Mouse (Mus musculus) neutrophil, adult 5-6 weeks (primary cell): Measurements from ENCODE around the gene Slc25a29. TPM values are rescaled to one million over a fixed set of nuclear protein-coding genes. Genes with fewer than 3 reads are reported as not detected.
"Not testable (repeated sequence)": the region's sequence is repeated elsewhere in the genome, so short reads cannot be mapped to it uniquely, and the experiment has no call there.

Experiments
- ATAC-seq: fragments of 151-379, 151-347 bp; 2 replicates; pipeline ENCODE4 v1.8.0; 2017; ENCODE audit warnings: mild to moderate bottlenecking, moderate TSS enrichment; ENCODE audit not compliant: insufficient number of reproducible peaks, poor library complexity, low FRiP score, severe bottlenecking; ENCODE audit errors: extremely low read depth
- total RNA-seq: library from RNA; stranded (forward); fragments of 200-1000 nt; gene quantifications from 2 replicates; pipeline ENCODE4 v1.2.3, GENCODE M21; 2017

Slc25a29 gene
- 1.0 and 1.2 TPM in 2 replicates for total RNA-seq

DNA sequence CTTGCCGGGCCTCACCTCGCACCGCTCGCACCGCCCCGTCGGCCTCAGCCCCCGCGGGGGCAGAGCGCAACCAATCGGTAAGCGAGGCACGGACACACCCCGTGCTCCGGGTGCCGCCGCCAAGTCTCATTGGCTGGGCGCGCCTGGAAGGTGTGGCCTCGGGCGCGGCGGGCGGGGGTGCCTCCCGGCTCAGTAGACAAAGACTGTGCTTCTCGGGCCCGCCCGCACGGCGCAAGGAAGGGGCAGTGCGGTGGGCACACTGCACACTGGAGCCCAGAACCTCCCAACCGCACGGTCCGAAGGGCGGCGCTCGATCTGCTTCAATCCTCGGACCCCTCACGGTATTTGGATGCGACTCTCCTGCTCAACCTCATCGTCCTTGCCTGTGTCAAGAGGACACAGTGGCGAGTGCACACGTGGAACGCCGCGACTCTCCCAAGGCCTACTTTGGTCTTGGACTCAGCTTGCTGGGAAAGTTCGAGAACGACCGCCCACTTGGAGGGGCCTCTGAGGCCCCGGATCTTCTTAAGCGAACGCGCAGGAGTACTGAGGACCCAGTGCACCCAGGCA, at the start of gene Slc25a29, which contains the start of gene Slc25a47:
Gene Slc25a29 (minus strand): TSS at position 44 of the 570 bp plus-strand sequence.
Gene Slc25a47 (plus strand): TSS at position 207 of the 570 bp plus-strand sequence.
- peak; percentile 93 for ATAC-seq

DNA sequence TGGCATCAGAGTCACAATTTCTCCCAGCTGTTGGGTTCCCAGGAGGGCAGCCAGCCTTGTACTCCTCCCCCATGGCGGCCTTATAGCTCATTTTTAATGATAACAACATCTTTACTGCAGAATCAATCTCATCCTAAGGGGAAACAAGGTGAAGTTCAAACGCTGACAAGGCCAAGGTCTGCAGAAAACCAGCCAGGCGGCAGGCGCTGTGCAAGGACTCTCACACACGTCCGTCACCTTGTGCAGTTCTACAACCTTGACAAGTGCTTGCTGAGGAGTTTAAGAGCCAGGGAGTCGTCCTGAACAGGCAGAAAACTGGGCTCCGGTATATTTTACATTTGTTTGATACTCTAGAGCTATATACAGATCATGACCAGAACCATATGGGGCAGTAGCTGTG, 47.1 kb upstream of the Slc25a29 start:
- no peak for ATAC-seq

- no peak for ATAC-seq
Measured at GRCm38 (mm10) chr12:108881192-108881591, 45.5 kb upstream of the Slc25a29 start.

GRCm38 (mm10) chr12:108880606-108881005, 44.9 kb upstream of the Slc25a29 start:
- ATAC-seq = no peak

GRCm38 (mm10) chr12:108879138-108879537, 43.5 kb upstream of the Slc25a29 start:
- no peak for ATAC-seq

GRCm38 (mm10) chr12:108873122-108873521, 37.4 kb upstream of the Slc25a29 start:
- no peak for ATAC-seq

GRCm38 (mm10) chr12:108869575-108869974, 33.9 kb upstream of the Slc25a29 start:
- ATAC-seq = no peak

DNA sequence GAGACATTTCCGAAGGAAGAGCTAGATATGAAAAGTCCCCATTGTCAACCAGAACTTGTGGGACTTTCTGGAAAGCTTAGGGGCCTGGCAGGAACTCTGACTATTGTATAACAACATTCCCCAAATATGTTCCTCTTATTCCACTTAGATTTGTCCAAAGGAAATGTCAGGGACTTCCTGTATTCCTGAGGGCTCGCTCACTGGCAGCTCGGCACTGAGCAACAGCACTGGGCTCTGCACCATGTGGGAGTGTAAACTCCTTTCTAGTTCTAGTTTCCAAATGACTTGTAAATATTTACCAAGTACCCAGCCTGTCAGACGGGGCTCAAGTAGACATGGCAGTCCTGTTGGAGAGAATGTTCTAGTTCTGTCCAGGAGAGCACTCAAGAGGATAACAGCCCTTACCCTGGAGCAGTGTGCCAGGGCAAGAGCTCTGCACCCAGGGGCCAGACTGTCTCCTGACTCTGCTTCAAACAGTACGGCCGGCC, 29.4 kb upstream of the Slc25a29 start:
- no peak for ATAC-seq

- ATAC-seq = no peak
Measured at GRCm38 (mm10) chr12:108858486-108858885, 22.8 kb upstream of the Slc25a29 start.

DNA sequence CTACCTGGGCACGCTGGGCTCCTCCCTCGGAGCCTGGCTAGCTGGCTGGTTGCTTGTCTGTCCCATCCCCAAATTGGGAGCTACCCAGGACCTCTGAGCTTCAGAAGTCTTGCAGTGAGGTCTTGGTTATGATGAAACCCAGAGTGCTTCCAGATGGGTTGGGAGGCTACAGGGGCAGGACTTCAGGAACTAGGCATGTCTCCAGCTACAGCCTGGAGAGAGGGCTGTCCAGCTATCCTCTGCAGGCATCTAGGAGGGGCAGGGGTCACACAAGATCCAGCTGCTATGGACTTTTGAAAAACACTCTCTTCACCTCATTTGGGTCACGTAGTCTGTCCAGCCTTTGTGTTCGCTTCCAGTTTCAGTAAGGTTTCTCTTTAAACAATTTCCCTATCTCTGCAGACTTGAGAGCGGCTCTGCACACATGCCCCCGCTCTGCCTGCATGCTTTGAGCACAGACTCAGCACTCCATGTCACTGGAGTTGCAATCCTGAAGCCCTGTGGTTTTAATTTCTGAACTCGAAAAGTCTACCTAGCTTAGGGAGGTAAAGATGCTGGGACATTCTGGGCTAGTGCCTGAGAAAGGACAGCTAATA, 22.0 kb upstream of the Slc25a29 start:
- ATAC-seq = no peak

- ATAC-seq = no peak
Measured at GRCm38 (mm10) chr12:108857109-108857508, 21.4 kb upstream of the Slc25a29 start.

- no peak for ATAC-seq
Measured at GRCm38 (mm10) chr12:108856186-108856585, 20.5 kb upstream of the Slc25a29 start.

DNA sequence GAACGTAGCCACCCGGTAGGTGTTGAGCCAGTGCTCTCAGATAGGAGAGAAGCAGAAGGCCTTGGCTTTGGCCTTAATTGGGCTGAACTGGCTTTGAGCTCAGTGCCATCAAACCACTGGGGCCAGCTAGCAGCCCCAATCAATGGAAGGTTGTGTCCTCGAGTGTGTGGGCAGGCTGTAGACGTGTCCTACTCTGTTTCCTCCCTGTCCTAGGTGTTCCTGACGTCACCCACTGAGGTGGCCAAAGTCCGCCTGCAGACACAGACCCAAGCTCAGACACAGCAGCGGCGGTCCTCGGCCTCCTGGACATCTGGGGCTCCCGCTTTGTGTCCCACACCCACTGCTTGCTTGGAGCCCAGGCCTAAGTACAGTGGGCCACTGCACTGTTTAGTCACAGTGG, 19.4 kb upstream of the Slc25a29 start:
- ATAC-seq = no peak

DNA sequence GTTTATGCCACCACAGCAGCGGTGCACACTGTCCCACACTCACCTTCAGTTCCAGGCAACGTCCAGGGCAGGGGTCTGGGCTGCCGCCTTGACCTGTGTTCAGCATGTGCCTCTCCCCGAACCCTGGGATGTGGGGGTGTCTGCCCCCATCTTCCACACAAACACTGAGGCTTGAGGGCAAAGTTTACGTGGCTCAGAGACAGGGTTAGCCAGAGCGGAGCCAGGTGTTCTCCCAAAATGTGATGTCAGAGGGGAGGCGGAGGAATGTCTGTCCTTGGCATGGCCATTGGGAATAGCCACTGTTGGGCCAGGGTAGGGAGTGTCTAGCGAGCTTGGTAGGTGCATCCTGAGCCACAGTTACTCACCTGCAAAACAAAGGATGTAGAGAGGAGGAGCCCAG, 17.1 kb upstream of the Slc25a29 start:
- ATAC-seq = no peak

DNA sequence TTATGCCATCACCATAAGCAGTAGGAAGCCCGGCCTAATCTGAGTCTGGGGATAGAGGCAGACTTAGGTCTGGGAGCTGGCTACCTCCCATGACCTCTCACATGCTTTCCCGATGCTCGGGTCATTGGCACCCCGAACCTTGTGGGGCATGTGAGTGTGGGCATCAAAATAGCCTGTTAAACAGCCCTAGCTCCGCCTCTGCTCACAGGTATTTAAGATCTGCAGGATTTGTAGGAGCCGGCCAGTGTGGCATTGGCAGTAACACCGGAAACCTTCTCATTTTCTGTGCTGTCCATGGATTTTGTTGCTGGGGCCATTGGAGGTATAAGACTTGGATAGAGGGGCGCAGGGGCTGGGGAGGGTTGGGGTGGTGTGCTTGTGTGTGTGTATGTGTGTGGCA, 15.2 kb upstream of the Slc25a29 start:
- no peak for ATAC-seq

DNA sequence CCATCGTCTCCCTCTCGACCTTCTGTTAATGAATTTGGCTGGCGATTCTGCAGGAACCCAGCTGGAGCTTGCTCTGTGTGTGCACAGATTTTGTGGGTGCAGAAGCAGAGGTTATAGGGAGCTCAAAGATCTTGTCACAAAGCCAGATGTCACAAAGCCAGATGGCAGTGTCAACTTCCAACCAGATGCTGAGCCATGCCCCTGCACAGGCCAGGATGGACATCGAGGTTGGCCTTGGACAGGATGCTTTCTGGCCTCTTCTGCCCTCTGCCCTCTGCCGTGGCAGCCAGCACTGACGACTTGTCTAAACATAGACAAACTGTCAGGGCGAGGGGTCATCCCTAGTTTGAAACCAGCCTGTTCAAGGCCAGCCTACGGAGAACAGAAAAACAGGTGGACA, 14.4 kb upstream of the Slc25a29 start:
- no peak for ATAC-seq

GRCm38 (mm10) chr12:108849488-108850022, 13.9 kb upstream of the Slc25a29 start:
- no peak for ATAC-seq

- not testable (repeated sequence) for ATAC-seq
Measured at GRCm38 (mm10) chr12:108848033-108848432, 12.3 kb upstream of the Slc25a29 start.

GRCm38 (mm10) chr12:108842663-108843062, 7.0 kb upstream of the Slc25a29 start:
- ATAC-seq = no peak

DNA sequence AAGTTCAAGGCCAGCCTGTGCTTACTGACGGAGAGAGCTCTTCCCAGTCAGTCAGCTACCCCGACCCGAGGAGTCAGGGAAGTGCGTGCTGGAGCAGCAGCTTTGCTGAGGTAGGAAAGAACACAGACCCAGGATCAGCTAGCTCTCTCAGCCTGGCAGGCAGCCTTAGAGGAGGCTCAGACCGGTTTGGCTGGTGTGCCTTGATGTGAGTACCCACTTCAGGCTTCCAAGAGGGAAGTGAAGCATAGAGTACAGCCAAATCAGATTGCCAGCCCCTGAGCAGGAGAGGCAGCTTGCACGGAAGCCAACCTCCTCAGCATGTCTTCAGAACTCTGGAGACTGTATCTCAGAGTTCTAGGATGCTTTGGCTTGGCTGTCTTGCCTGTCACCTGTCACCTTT, 5.5 kb upstream of the Slc25a29 start:
- no peak for ATAC-seq
